Mouse (Mus musculus) lung, postnatal 36 days (tissue): ENCODE measurements at regions not wholly inside any gene's neighbourhood (a gene's known extent, or its start where the extent isn't known, plus 50 kb on each side); places are given as distances from the start of the nearest gene placed in this dataset.

Experiments
- DNase-seq: peaks from one replicate; pipeline ENCODE4 v3.0.0; 2022; ENCODE audit warnings: mixed read lengths

DNA sequence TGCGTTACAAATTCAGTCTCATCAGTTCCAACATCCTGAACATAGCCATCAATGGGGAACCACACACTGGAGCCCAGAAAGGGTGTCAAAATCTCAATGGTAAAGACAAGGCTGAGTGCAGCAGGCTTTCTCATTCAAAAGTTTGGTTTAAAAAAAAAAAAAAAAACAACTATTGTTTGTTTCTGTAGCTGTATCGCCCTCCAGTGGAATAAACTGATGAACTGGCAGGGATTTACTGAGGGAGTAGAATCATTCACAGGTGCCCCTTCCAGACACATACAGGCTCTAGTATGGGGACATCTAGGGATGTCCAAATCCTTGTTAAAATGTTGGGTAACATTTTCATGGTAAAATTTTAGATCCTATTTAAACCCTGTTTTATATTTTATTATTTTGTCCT lies 361.6 kb upstream of the Lmcd1 start:
- no peak for DNase-seq

DNA sequence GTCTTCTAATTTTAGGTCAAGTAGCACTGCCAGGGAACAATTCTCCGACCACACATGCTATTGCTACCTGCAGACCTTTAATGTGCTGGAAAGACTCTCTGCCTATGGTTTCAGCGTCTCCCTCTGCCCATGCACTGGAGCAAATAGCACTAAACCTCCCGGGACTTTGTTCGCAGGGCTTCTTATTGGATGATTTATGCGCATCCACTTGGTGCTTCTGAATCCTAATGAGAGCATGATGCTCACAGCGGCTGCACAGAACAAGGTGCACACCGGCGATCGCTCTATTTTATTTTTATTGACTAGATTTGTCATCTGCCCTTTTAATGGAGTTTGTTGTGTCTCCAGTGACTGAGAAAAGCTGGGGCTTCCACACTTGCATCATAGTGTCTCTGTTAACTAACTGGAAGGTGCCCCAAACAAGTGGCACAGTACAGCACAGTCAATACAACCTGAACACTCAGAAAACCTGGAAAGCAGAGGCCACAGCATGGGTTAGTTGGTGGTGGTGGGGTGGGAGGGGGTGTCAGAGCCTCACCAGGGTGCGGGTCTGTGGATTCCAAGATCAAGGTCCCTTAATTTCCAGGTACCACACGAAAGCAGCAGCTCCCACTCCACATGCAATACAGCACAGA lies 359.7 kb upstream of the Lmcd1 start:
- DNase-seq, result no peak

- DNase-seq, result peak; percentile 24
These were observed 356.3 kb upstream of the Lmcd1 start for GRCm38 (mm10) chr6:111917248-111917721.

GRCm38 (mm10) chr6:111917868-111918597 lies 355.5 kb upstream of the Lmcd1 start:
- DNase-seq, result peak; percentile 51

DNA sequence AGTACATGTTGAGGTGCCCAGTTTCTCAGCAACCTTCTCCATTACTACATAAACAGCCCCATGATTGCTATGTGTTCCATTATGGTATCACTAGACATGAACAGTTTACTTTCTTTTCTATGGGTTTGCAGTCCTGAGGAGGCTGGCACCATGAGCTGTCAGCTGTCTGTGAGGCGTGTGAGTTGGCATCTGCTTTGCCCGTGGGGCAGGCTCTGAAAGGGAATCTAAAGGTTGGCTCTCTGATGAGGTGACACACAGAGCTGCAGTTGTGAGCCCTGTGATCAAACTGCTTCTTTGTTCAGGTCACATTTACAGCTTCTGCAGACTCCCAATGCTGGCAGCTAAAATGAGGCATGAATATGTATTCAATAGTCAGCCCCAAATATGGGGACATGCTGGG lies 341.0 kb upstream of the Lmcd1 start:
- no peak for DNase-seq

DNA sequence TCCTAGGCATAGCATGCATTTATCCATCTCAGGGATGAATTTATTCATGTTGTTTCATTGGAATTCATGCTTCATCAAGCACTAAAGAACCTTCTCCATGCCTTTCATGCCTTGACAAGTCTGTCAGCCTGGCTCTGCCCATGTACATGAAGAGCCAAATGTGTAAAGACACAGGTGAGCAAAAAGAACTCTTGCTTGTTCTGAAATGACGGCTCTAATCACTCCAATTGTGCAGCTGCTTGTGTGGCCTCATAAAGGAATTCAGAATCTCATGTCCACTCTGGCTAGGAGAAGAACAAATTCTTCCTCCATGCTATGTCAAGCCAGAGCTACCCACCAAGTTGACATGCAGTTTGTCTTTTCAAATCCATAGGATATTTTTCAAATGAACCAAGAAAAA lies 319.2 kb upstream of the Lmcd1 start:
- DNase-seq, result no peak

- DNase-seq, result no peak
These were observed 307.8 kb upstream of the Lmcd1 start for GRCm38 (mm10) chr6:111965766-111966165.

DNA sequence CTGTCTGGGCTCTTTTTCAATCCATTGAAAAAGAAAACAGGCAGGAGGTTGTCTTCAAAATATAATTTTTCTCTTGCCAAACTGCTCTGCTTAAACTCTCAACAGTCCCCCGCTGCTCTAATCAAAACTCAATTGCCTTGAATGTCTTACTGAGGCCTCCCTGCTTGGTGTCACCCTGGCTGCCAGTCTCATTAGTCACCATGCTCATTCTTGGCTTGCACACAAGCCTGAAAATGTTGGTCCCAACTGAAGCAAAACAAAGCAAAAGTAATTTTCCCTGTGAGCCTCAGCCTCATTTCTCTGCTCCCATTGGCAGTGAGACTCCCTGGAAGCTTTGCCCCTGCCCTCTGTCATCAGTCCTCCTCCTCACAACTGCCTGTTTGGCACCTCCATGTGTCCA lies 288.1 kb upstream of the Lmcd1 start:
- peak; percentile 17 for DNase-seq

GRCm38 (mm10) chr6:111995823-111996222 lies 277.7 kb upstream of the Lmcd1 start:
- DNase-seq, result no peak

GRCm38 (mm10) chr6:112003784-112004471 lies 269.6 kb upstream of the Lmcd1 start:
- no peak for DNase-seq

- peak; percentile 13 for DNase-seq
These were observed 247.0 kb upstream of the Lmcd1 start for GRCm38 (mm10) chr6:112026261-112027205.

- no peak for DNase-seq
These were observed 222.9 kb upstream of the Lmcd1 start for GRCm38 (mm10) chr6:112050548-112051184.

- no peak for DNase-seq
These were observed 221.4 kb upstream of the Lmcd1 start for GRCm38 (mm10) chr6:112052193-112052592.

GRCm38 (mm10) chr6:112057895-112058294 lies 215.7 kb upstream of the Lmcd1 start:
- DNase-seq, result no peak

DNA sequence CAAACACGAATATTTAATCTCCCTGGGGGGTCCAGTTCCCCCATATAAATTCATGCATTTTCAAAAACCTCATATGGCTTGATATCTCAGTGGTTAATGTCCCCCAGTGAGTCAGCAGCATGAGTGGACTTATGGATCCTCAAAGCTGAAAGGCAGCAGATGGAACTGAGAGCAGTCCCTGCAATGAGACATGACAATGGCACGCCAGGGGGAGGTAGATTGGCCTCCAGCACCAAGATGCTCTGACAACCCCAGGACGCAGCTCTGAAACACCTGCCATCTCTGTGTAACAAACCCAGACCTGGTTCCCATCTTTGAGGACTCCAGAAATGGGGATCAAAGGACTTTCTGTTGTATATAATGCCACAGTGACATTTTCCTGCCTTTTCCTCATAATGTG lies 210.6 kb upstream of the Lmcd1 start:
- DNase-seq, result no peak

- no peak for DNase-seq
These were observed 183.0 kb upstream of the Lmcd1 start for GRCm38 (mm10) chr6:112090597-112090996.

DNA sequence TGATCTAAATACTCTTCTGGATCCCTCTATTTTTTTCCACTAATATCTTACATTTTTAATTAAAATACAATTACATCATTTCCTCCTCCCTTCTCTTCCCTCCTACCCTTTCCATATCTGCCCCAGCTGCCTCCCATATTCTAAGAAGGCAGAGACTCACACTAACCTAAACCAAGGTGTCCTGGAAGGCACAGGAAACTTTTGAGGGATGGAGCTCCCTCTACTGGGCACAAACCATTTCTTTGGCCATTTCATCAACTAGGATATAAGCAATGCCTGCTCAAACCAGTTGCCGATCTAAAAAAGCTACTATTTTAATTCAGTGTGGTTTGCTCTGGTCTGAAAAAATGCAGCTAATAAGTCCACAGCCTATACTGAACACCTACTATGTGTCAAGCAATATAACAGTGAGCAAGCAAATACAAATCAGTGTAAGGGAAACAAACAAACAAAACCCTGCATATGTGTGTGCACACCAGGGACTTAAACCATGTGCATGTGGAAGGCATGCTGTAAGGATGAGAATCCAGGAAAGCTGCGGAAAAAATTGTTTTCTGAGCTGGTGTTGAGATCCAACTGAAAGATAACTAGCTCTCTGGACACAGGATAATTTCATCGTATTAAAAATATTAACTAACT lies 182.3 kb upstream of the Lmcd1 start:
- DNase-seq, result peak; percentile 37

- no peak for DNase-seq
These were observed 180.3 kb upstream of the Lmcd1 start for GRCm38 (mm10) chr6:112093300-112093699.

DNA sequence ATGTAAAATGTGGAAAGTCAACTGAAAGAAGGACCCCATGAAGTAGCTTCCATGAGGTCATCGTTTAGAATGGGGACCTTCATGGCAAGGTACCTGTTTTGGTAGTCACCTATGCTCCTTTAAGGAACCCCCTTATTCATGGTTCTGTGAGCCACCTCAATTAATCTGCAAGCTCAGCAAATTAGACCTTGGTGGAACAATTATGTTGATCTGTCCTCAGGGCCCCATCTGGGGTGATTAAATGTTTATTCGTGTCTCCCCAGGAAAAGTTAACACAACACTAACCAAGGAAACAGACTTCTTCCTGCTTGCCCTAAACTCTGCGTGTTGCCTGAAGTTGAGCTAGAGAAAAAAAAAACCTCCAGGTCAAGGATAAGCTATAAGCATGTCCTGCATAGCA lies 175.9 kb upstream of the Lmcd1 start:
- DNase-seq, result no peak

- no peak for DNase-seq
These were observed 164.9 kb upstream of the Lmcd1 start for GRCm38 (mm10) chr6:112108651-112109050.

DNA sequence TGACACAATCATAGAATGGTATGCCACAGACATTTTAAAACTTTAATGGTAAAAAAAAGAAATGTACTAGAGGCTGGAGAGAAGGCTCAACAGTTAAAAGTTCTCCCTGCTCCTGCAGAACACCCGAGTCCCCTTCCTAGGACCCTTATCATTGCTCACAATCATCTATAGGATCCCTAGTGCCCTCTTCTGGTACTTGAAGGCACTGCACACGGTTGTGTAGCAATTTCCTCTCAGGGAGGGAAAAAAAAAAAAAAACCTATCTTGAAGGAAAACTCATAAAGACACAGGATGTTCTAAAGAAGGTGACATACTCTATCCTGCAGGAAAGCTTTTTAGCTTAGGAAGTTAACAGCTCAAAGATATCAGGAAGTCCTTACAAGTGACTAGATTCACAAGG lies 154.4 kb upstream of the Lmcd1 start:
- no peak for DNase-seq

- peak; percentile 56 for DNase-seq
These were observed 140.0 kb upstream of the Lmcd1 start for GRCm38 (mm10) chr6:112133522-112133921.
